Mouse (Mus musculus) kidney, adult 2 months (tissue): ENCODE data around the gene Dach1.

ENCODE experiments used
- CTCF ChIP-seq: fragments of 200-500 bp; conservative IDR thresholded peaks from 2 replicates; pipeline ENCODE4 v1.5.1; 2011; ENCODE audit warnings: low read depth, mild to moderate bottlenecking, control low read depth, low read length, moderate library complexity, mixed read lengths; ENCODE audit not compliant: insufficient read depth, insufficient read length
- POLR2A ChIP-seq: fragments of 200-500 bp; IDR thresholded peaks from one replicate; pipeline ENCODE4 v1.6.1; 2011; ENCODE audit warnings: low read depth, low read length, control low read depth

- no peak for TF ChIP-seq CTCF
- no peak for TF ChIP-seq POLR2A
Observed at GRCm38 (mm10) chr14:97976091-97976490, 193.5 kb downstream of the Dach1 start.
